Mouse (Mus musculus) cerebellum, postnatal 10 days (tissue): ENCODE results near the gene Adam10.

Source experiments
- DNase-seq, 2 experiments: peaks; one replicate each; pipeline ENCODE4 v3.0.0; 2021; ENCODE audit warnings: mixed read lengths in 2 of 2

Adam10 gene

DNA sequence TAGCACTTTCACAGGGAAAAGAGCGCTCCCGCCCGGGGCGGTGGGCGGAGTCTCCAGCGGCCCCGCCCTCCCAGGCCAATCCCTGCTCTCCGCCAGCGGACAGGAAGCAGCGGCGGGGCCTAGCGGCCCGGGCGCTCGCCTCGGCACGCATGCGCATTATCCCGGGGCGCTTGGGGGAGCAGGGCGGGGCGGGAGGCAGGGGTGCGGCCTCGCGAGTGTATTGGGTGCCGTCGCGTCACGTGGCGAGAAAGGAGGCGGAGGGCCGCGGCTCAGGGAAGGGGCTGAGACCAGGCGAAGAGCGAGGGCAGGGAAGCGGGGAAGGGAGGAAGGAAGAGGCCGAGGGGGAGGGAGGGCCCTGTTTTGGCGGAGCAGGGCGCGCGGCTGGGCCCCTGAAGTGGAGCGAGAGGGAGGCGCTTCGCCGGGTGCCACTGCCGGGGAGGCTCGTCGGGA is at the start of gene Adam10:
Adam10 (plus strand) TSS at position 316 of the 450 bp plus-strand sequence.
- DNase-seq, result peak; percentile 99 to 100

DNA sequence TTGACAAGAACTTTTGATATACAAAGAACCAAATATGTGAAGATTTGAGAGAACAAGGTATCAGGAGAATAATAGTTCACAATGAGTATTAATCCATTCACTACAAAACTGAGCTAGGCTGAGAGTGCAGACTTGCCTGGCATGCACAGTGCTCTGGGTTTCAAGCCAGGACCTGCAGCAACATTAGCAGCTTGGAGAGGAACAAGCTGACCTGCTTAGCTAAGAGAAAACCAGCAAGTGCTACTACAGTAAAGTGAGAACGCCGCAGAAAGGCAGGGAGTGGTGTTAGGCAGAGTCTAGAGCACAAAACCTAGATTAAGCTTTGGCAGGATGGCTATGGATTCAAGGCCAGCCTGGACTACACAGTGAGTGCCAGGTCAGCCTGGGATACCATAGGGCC is 49.1 kb upstream of the Adam10 start:
- DNase-seq, result peak; percentile 38

DNA sequence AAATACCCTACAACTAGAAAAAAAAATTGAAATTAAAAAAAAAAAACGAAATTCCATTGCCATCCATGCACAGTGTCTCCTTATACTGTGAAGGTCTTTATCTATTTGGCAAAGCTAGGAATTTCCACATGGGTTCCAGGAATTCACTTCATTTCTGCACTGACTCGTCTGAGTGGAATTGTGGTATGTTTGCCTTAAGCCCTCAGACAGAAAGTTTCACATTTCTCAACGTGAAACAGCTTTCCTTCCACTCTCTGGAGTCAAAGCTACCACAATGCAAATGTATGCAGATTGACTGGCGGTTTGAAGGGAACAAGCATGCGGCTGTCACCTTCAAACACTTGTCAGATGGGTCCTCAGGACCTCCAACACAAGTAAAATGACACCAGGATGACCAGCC is 47.1 kb upstream of the Adam10 start:
- DNase-seq, result no peak

DNA sequence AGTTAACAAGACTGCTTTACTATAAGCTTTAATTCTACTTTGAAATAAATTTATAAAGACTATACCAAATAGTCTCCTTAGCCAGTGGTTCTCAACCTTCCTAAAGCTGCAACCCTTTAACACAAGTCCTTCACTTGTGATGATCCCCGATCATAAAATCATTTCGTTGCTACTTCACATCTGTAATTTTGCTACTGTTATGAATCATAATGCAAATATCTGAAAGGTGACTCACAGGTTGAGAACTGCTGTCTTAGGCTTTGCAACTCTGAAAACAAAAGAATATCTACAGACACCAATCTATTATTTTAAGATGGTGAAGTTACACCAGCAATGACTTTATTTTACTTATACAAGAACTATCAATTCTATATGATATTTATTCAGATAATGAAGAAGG is 42.0 kb upstream of the Adam10 start:
- DNase-seq, result no peak

DNA sequence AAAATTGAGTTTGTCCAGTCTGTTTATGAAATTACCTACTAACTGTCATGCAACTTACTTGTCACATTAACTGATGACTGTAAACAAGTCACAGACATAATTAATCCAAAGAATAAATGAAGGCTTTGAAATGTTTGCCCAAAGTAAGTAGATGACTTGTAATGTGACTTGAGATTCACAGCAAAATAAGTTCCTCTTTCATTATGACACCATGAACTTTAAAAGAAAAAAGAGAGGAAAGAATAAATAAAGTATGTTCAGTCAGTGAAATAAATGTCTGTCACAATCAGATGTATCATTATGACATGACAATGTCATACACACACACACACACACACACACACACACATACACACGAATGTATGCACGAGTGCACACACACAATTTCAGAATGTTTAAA is 28.5 kb upstream of the Adam10 start:
- DNase-seq, result no peak

DNA sequence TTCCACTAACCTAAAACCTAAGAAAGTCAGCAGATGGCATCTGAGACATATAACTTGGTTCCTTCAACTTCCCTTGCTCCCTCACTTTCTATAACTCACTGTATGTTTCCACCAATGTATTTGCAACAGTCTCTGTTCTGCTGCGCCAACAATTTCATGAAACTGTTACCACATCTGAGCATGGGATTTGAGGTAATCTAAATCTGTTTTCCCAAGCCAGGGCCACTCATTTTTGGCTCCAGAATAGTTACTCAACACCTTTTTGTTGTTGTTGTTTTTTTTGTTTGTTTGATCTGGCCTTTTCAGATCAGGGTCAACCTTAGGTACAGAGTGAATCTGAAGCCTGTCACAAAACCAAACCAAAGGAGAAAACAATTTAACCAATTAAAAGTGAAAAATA is 27.8 kb upstream of the Adam10 start:
- DNase-seq, result no peak

DNA sequence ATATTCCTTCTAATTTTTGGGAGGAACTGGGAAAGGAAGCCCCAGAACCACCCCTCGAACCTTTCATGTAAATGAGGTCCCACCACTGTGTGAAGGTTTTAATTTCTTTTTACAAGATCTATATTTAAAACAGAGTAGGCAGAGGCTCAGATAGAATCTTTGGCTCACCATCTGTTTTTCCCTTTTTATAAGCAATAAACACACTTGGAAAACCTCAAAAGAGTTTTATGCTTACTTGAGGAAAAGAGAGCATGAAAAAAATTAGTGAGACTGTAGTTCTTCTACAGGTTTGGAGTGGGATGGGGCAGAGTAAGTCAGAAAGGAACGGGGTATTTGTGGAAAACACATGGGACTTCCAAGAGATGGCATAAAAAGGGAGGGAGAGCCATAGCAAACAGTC is 26.6 kb upstream of the Adam10 start:
- DNase-seq, result no peak

DNA sequence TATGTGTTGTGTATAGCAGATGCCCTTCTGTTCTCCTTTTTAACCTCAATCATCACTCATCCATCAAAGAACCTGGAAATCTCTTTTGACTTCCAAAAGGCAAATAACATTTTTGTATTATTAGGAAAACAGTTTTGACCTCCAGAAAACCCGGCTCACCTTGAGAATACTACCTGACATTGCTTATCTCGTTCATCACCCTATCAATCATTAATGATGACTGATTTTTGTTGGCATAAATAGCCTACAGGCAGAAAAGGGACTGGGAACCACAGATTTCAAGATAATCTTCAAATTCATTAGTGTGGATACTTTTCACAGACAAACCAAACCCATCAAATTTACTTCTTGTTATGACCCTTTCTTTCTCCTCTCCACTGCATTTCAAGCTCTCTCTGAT is 24.9 kb upstream of the Adam10 start:
- no peak for DNase-seq

DNA sequence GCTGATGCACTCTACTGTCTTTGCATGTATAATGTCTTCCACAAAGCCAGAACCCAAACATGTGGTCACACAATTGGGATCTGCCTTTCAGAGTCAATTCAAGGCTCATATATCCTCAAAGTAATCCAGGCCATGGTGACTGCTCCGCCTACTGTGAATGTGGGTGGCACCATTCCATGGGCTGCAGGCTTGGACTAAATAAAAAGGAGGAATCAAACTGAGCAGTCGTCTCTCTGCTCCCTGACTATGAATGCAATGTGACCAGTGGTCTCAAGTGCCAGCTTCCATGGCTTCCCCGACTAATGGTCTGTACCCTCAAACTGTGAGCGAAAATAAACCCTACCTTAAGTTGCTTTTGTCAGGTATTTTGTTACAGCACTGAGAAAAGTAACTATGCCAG is 24.3 kb upstream of the Adam10 start:
- DNase-seq, result peak; percentile 52 to 57

DNA sequence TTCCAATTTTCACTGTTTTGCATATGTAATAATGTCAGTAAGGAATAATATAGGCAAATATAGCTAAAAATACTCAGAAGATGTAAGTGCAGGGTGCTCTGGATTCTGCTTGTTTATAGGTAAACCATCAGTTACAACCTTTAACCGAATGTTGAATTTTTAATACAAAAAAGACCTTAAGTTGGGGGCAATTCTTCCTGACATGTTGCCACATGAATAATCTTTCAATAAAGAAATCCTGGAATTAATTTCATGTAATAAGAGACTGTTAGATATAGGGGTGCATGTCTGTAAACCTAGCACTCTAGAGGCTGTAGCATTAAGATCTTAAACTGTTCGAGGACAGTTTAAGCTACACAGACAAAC is 23.1 kb upstream of the Adam10 start:
- DNase-seq, result no peak

DNA sequence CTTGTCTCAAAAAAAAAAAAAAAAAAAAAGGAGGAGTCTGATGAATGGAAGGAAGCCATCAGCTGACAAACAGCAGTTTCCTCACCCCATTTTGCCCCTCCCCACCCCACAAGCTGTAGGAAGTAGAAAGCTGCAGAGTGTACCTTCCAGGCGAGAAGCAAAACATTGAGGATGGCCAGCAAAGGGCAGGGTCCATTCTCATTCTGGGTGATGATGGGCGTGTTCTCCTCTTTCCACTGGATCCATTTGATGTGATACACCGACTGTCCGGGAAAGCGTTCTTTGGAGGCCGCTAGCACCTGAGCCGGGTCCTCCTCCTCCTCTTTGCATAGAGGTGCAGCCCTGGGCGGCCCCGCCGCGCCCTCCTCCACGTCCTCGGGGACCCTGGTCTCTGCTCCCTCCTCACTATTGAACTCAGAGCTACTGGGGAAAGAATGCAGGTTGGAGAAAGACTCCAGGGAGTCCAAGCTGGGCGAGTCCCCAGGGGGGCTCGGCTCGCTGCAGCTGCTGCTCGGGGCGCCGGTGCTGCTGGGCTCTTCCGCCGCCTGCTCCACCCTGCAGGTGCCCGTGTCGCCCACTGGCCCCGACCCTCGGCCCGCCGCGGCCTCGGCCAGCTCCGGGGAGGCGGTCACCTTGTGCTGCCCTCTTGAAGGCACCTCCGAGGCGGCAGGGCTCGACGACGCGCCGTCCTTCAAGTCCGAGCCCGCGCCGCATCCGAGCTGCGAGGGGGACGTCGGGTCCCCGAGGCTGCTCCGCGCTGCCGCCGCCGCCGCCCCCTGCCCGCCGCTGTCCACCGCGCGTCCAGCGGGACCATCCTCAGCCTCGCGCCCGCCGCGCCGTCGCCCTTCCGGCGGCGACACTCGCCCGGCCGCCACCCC is 22.4 kb upstream of the Adam10 start, which contains the start of gene Gm10642:
Gm10642 (plus strand) TSS at position 122 of the 878 bp plus-strand sequence.
- DNase-seq, result peak; percentile 71 to 77

DNA sequence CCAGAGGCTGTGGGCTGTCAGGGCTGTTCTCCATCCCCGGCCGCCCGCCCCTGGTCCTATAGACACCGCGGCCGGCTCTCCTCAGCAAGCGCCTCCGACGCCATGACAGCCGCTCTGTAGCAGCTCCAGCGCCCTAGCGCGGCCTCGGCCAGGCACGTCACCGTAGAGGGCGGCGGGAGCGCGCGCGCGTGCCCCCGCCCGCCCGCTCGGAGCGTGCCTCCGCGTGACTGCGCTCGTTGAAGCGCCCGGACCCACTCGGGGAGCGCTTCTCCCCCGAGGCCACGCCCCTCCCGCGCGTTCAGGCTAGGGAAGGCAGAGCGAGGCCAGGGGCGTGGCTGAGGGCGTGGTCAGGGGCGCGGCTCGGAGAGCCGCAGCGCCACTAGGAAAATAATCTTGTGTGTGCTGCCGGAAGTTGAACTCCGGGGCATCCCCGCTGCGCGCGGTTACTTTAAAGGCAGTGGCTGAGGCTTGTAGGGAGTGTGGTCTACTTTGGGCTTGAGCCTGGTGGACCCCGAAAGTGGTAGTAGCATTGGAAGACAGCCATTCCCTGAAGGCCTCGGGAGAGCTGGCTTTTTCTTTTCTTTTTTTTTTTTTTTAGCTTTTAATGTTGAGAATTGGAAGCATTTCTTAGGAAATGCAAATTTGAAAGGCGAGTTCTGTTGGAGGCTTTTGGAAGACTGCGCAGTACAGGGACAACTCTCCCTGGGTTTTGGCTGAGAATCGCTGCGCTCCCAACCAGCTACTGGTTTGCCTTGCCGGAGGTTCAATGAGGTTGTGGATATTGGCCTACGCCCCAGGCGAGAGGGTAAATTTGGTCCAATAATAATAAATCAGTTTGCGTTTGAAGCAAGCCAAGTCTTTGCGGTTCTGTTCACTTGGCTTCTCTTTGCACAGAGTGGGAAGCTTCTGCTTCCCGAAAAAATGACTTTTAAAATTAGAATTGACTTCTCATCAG is 21.5 kb upstream of the Adam10 start, which contains the start of gene Mindy2:
Mindy2 (minus strand) TSS at position 162 of the 955 bp plus-strand sequence.
- DNase-seq, result peak; percentile 100

DNA sequence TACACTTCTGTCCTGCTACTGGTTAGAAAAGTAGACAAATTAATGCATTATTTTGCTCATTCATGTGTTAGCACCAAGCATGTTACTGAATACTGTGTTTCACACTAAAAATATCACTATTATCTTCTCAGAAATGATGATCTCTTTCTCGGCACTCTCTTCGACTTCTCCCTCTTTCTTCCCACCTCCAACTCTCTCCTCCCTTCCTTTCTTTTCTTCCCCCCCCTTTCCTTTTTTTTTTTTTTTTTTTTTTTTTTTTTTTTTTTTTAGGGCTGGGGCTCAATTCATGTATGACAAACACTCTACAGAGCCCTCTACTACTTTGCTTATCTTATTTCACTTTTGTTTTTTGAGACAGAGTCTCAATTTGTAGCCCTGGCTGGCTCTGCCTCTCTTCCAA is 20.5 kb upstream of the Adam10 start:
- no peak for DNase-seq

DNA sequence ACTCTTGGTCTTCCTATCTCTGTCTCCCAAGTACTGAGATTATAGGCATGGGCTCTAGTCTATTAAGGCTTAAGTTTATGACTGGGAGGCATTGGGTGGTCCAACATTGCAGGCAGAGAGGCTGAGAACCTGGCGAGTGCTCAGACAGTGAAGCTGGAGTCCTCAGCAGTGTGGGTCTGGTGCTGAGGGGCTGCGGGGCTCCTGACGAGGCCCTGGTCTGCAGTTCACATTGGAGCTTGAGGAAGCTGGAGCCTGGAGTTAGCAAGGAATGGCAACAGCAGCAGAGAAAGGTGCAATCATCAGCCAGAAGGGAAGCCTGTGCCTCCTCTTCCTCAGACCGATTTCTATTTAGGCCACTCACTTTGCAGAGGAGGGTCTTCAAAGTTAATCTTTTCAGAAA is 13.9 kb upstream of the Adam10 start:
- peak; percentile 24 to 41 for DNase-seq

DNA sequence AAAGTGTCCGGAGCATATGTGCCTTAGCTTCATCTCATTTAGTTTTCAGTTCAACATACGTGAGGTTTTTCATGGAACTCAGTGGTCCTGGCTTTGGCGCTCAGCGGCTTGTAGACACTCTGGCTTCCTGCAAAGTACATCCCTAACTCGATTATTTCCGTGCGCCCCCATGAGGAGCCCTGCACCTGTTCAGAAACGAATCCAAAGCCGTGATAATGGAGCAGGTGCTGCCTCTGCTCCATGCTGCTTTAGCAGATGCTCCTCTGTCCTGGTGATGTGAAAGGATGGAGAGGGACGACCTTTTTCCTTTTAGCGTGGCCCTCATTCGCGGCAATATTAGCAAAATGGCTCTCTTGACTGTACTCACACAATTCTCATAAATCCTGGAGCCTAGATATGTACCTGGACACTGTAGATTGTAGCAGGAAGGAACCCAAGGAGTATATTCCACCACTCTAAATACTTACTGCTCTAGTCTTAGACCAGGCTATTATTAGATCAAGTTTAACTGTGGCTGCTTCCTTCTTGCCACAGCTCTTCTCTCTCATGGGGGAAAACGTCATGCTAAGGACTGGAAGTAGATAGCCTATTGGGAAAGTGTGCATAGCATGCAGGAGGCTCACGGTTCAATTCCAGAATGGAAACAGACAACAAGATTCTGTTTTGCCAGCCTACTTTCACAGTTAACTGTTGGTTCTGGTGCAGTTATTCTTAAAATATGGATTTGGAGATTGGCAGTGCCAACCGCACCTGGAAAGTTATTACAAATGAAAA is 13.2 kb upstream of the Adam10 start:
- DNase-seq, result peak; percentile 92 to 94

DNA sequence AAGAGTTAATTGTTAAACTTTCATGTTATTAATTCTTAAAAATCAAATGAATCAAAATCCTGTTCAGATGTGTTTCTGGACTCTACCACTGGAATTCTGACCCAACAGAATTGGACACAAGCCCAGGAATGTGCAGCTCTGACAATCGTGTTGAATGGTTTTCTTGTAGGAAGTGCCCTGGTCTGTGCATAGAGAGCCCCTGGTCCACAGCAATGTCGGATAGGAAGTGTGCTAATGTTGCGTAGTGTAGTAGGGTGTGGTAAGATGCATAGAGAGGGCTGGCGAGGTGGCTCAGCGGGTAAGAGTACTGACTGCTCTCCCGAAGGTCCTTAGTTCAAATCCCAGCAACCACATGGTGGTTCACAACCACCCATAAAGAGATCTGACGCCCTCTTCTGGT is 12.0 kb upstream of the Adam10 start:
- DNase-seq, result no peak

DNA sequence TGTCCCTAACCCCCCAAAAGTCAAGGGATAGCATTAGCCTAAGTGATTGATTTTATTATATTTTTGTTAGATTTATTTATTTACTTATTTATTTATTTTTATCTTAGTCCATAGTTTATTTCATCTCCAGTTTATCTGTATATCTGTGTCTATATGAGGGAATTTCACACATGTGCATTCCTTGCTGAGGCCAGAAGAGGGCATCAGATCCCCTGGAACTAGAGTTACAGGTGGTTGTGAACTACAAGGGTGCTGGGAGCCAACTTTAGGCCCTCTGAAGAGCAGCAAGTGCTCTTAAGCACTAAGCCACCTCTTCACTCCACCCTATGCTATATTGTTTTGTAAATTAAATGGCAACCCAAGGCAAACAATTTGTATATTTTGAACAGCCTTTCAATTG is 10.7 kb upstream of the Adam10 start:
- peak; percentile 25 to 44 for DNase-seq

DNA sequence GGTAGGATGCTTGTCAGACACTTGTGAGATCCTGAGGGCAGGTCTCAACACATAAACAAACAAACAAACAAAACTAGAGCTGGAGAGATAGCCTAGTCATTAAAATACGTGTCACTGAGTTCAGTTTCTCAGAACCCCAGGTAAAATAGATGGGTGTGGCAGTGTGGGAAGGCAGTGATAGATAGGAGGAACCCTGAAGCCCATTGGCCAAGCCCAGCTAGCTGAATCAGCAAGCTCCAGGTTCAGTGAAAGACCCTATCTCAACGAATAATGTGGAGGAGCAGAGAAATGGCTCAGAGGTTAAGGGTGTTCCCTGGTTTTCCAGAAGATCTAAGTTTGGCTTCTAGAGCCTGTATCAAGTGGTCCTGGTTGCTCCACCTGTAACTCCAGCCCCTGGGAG is 9.6 kb upstream of the Adam10 start:
- DNase-seq, result no peak

DNA sequence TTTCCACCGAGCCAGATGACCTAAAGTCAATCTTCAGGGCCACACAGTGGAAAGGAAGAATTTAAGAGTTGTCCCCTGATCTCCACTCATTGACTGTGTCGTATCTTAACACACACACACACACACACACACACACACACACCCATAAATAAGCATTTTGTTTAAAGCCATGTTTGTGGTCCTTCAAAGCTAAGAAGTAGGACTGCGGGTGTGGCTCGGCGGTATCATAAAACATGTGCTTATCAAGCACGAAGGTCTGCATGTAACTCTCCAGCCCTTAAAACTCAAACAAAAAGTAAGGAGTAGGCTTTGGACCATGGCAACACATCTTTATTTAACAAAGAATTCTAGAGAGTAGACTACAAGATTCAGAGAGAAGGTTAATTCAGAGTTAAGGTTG is 8.4 kb upstream of the Adam10 start:
- DNase-seq, result no peak

DNA sequence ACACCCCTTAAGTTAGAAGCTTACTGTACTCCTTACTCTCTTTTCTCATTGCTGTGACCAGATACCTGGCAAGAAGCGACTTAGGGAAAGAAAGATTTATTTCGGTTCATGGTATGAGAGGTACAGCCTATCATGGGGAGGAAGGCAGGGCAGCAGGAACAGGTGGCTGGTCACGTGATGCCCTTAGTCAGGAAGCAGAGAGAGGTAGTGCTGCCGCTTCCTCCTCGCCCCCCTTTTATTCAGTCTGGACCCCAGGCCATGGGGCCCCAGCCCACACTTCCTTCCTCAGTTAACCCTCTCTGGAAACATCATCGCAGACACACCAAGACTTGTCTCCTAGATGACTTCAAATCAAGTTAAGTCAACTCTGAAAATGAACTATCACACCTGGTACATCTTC is 7.5 kb upstream of the Adam10 start:
- no peak for DNase-seq

DNA sequence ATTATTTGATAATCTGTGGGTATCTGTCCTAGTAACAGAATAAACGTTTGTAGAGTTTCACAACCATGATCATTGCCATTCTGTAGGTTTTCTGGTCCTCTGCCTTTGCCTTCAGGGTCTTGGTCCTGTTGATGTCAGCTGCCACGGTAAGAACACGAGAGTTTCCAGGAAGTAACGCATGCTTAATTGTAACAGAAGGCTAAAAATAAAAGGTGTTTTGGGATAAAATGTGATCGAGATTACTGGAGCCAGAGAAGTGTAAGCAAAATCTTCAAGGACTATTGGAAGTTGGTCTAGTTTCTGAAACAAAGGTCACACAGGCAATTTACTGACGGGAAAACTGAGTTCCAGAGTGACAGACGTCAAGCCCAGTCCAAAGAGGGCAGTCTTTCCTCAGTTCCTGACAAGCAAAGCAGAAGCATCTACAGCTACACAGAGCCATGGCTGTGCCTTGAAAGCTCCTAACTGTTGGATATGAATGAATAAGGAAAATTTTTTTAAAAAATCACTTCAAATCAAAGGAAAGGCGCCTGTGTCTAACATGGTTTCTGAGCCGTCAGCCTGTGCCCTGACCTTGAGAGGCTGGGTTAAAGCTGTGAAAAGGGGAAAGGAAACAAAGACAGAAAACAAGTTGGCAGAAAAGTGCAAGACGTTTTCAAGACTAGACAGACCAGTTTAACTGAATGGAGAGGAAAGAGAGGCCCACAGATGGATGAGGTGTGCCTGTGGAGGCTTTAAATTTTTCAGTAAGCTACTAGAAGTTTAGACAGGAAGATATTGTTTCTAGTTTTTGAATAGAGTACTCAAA is 6.8 kb upstream of the Adam10 start:
- DNase-seq, result peak; percentile 49 to 55

DNA sequence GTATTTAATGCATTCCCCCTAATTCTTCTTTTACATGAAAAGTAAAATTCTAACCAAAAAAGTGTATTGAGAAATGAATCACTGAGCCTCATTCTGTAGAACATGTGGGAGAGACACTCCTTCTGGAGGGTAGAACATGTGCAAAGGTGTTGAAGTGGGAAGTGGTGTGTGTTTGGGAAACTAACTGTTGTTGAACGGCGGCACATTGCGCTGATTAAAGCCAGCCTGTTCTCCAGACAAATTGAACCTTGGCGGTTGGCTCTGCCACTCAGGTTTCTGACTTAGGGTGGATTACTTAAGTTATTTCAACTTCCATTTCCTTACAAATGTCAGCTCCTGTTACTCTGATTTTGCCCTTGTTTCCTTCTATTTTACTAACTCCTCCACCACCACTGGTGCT is 5.1 kb upstream of the Adam10 start:
- DNase-seq, result no peak
